Mouse (Mus musculus) left cerebral cortex, adult 2 months (tissue): ENCODE measurements at regions not wholly inside any gene's neighbourhood (a gene's known extent, or its start where the extent isn't known, plus 50 kb on each side); places are given as distances from the start of the nearest gene placed in this dataset.

Source experiments
- DNase-seq, 2 experiments: peaks; one replicate each; pipeline ENCODE4 v3.0.0; 2021 to 2022; ENCODE audit warnings: low spot score in 2 of 2, mixed read lengths in 1 of 2; ENCODE audit errors: extremely low spot score in 1 of 2
- H3K27ac ChIP-seq: fragments of 200-600 bp; 2 replicates; pipeline ENCODE4 v1.8.1; 2022
- H3K4me3 ChIP-seq: fragments of 200-600 bp; 2 replicates; pipeline ENCODE4 v1.8.1; 2022
- CTCF ChIP-seq: fragments of 200-600 bp; IDR thresholded peaks from 2 replicates; pipeline ENCODE4 v1.8.1; 2022; ENCODE audit warnings: antibody characterized with exemption, mild to moderate bottlenecking, moderate library complexity
- intact Hi-C: fragments of 180-260 bp; cut with DNase I; formaldehyde crosslinking; loops from one replicate; pipeline ENCODE4 v1.15.1; 2025

GRCm38 (mm10) chr4:66622650-66623394 is 204.6 kb upstream of the Tlr4 start:
- Histone ChIP-seq H3K4me3 (no peak overlapping the region), H3K27ac (no peak overlapping the region)
- intact Hi-C loops = no loop called here
- TF ChIP-seq CTCF = no peak
- DNase-seq = no peak

- intact Hi-C loops = no loop called here
- TF ChIP-seq CTCF = no peak
- H3K4me3 ChIP-seq = no peak overlapping the region
- no peak overlapping the region for H3K27ac ChIP-seq
- no peak for DNase-seq
These were observed 208.5 kb upstream of the Tlr4 start for GRCm38 (mm10) chr4:66618811-66619440.

GRCm38 (mm10) chr4:66617743-66618736 is 209.3 kb upstream of the Tlr4 start:
- TF ChIP-seq CTCF = no peak
- no peak overlapping the region for H3K4me3 ChIP-seq
- DNase-seq = no peak
- no peak overlapping the region for H3K27ac ChIP-seq
- intact Hi-C loops = no loop called here

GRCm38 (mm10) chr4:66617101-66617500 is 210.3 kb upstream of the Tlr4 start:
- TF ChIP-seq CTCF = no peak
- Histone ChIP-seq H3K4me3 (no peak overlapping the region), H3K27ac (no peak overlapping the region)
- DNase-seq = no peak
- intact Hi-C loops = no loop called here

- intact Hi-C loops = no loop called here
- Histone ChIP-seq H3K4me3 (no peak overlapping the region), H3K27ac (no peak overlapping the region)
- no peak for TF ChIP-seq CTCF
- DNase-seq = no peak
These were observed 200.4 kb upstream of the Astn2 start for GRCm38 (mm10) chr4:66604849-66605248.

- no peak overlapping the region for H3K27ac ChIP-seq
- no peak for TF ChIP-seq CTCF
- H3K4me3 ChIP-seq = no peak overlapping the region
- intact Hi-C loops = no loop called here
- DNase-seq = no peak
These were observed 194.3 kb upstream of the Astn2 start for GRCm38 (mm10) chr4:66598737-66599136.

- intact Hi-C loops = no loop called here
- DNase-seq = no peak
- no peak for TF ChIP-seq CTCF
- no peak overlapping the region for H3K4me3 ChIP-seq
- no peak overlapping the region for H3K27ac ChIP-seq
These were observed 182.2 kb upstream of the Astn2 start for GRCm38 (mm10) chr4:66586647-66587046.

GRCm38 (mm10) chr4:66586166-66586565 is 181.8 kb upstream of the Astn2 start:
- intact Hi-C loops = no loop called here
- Histone ChIP-seq H3K27ac (no peak overlapping the region), H3K4me3 (no peak overlapping the region)
- no peak for TF ChIP-seq CTCF
- DNase-seq = no peak

- intact Hi-C loops = no loop called here
- no peak for DNase-seq
- H3K27ac ChIP-seq = no peak overlapping the region
- no peak for TF ChIP-seq CTCF
- no peak overlapping the region for H3K4me3 ChIP-seq
These were observed 152.5 kb upstream of the Astn2 start for GRCm38 (mm10) chr4:66556936-66557335.

- no peak overlapping the region for H3K4me3 ChIP-seq
- no peak for DNase-seq
- TF ChIP-seq CTCF = no peak
- H3K27ac ChIP-seq = no peak overlapping the region
- intact Hi-C loops = no loop called here
These were observed 146.1 kb upstream of the Astn2 start for GRCm38 (mm10) chr4:66550306-66551104.

- intact Hi-C loops = no loop called here
- no peak for TF ChIP-seq CTCF
- no peak overlapping the region for H3K4me3 ChIP-seq
- no peak overlapping the region for H3K27ac ChIP-seq
- DNase-seq = no peak
These were observed 138.5 kb upstream of the Astn2 start for GRCm38 (mm10) chr4:66542833-66543436.
